Mouse (Mus musculus) bone marrow macrophage, adult 2 months (primary cell): ENCODE data around the gene Tmc7.

Source experiments
- CTCF ChIP-seq: IDR thresholded peaks from 2 replicates; pipeline ENCODE4 v1.5.1; 2012; ENCODE audit warnings: low read depth, mild to moderate bottlenecking, low read length, moderate library complexity
- POLR2A ChIP-seq: IDR thresholded peaks from 2 replicates; pipeline ENCODE4 v1.6.1; 2012; ENCODE audit warnings: mild to moderate bottlenecking, low read depth, low read length, borderline replicate concordance

DNA sequence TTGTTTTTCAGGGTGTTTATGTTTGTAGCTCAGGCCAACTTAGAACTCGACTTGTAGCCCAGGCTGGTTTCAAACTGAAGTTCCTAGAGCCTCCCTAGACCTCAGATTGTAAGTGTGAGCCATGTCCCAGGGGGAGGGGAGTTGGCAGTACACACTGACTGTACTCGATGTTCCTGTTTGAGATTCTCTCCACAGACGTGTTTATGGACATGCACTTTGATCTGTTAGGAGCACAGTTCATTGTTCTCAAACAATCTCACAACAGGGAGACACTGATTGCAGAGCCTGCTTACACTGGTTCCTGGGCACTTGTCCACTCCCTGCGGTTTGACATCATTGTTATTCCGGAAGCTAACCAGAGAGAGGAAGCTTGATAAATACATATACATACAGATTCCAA is 12.5 kb downstream of the Tmc7 start:
- TF ChIP-seq CTCF (no peak), POLR2A (no peak)
